Mouse (Mus musculus) urinary bladder, postnatal 25 days (tissue): ENCODE data around the gene Dnah11.
"Not testable (repeated sequence)": the region's sequence is repeated elsewhere in the genome, so short reads cannot be mapped to it uniquely, and the experiment has no call there.

Experiments
- DNase-seq: peaks from one replicate; pipeline ENCODE4 v3.0.0; 2022; ENCODE audit warnings: low spot score

Dnah11 gene

DNA sequence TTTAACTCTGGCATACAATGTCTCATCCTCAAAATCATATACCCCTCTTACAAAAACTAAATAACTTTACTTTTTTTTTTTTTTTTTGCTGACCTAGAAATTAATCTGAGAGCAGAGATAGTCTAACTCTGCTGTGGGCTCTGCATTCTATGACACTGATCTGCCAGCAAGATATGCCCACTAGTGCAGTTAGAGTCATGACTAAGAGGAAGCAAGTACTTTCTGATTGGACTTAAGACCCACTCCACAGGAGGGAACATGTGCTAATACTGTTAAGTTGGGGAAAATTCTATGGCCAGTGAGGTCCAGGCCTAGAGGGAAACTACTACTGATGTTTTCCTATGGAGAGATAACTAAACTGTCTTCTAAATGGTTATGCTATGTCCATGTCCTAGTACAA is 225.1 kb downstream of the Dnah11 start:
- no peak for DNase-seq

DNA sequence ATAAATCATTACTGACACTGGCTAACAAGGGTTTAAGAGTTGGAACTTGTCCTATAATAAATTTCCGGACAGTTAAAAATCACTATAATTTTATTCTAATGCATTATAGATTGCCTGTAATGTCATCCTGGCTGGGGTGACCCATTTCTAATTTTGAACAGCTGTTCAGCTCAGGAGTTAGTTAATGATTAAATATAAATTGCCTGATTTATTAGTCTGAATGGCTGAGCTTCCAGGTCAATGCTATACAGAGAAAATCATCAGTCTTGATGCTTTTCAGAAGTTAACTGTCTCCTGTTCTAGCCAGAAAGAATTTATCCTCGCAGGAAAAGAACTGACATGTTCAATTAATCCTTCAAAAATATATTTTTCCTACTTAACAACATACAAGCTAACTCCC is 236.1 kb downstream of the Dnah11 start:
- DNase-seq = no peak

DNA sequence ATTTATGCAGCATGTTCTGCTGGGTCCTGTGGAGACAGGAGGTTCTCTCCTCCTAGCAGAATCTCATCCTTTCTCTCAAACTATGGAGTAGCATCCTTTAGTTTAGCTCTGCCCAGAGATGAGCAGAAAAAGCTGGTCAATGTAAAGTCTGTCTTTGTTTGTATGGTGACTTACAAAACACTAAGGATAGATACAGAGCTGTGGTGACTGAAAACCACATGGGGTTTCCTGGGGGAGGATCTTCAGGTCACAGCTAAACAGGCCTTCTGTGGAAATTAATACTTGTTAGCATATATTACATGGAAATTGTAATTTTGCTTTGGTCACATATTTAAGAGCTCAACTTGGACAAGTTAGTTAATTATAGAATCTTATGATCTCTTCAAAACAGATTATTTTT is 239.6 kb downstream of the Dnah11 start:
- DNase-seq = no peak

DNA sequence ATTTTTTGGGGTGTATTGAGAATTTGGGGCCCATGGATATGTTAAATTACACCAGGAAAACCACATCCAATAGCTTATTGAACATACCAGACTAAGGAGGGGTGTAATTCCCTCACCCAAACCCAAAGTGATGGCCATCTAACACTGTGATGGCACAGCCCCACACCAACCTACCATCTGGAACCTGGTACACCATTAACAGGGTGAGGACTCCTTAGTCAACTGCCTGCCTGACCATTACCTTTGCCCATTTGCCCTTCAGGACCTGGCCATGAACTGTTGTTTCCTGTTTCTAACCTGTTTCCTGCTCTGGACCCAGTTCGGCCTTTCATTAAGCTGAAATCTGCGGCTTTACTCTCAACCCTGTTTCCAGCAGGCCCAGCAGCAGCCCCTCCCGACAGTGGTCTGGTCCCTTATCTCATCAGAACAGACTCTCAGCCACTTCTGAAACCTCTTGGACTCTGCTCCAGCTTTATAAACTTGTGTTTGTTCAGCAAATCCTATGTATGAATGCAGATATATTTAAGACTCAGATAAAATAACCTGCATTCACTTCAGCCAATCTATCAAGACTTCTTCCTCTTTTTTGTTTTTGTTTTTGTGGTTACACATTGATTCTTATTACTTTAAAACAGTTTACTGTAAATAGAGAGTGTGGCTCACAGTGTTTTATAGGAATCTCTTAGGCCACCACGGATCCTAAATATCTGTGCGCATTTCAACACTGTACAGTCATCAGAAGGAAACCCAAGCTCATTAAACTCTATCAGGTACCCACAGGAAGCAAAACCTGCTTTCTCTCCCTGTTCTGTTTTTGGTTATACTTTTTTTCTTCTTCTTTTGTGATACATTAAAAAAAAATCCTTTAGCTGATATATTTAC is 251.8 kb downstream of the Dnah11 start:
- DNase-seq = no peak

DNA sequence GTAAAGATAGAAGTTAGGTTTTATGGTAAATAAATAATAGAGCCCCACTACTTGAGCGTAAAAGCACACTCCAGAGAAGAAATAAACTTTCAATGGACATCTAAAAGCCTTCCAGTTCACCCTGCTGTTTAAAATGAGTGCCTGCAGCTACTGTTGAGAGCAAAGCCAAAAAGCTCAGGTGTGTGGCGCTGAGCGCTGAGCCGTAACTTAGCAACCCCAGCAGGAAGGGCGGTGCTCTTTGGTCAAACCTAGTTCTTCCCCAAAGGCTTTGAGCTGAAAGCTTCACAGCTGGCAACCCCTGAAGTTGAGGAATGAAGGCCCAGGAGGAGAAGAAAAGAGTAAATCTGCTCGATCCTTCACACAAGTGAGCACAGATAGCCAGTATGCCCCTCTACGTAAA is 256.9 kb downstream of the Dnah11 start:
- no peak for DNase-seq

DNA sequence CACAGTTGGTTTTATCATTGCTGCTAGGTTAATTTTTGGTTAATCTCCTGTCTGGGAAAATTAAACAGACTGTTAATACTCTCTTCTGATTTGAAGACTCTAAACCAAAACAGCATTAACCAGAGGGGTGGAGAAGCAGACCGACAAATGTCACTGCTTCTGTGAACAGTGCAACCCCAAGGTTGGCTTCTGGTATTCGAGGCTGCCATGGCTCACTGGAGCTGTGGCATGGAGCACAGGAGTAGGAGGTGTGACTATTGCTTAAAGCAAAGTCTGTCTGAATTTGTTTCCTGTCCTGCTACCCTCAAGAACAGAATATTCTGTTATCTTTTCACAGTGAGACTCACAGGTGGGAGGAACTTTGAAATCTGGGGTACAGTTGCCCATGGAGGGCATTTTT is 260.6 kb downstream of the Dnah11 start:
- no peak for DNase-seq

DNA sequence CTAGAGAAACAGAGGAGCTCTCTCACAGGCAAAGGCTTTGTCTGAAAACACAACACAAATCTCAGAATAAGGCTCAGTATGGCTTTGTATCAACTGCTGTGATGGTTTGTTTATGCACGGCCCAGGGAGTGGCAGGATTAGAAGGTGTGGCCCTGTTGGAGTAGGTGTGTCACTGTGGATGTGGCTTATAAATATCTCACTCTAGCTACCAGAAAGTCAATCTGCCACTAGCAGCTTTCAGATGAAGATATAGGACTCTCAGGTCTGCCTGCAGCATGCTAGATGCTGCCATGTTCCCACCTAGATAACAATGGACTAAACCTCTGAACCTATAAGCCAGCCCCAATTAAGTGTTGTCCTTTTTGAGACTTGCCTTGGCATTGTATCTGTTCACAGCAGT is 266.8 kb downstream of the Dnah11 start:
- DNase-seq = no peak

DNA sequence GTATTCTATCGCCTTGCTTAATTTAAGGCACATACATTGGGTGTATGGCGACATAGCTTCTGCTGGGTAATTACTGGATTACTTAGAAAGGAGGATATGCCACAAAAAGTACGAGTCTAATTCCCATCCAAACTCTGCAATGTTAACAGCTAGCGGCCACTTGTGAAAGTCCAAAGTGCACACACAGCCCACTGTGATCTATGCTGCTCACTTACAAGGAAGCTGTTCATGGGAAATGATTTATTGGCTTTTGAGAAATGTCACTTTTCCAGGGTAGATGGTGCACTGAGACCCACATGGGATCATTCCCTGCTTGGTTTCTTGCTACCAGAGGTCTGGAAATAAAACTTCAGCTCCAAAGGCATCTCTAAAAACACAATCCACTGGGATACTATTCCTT is 269.1 kb downstream of the Dnah11 start:
- DNase-seq = no peak

DNA sequence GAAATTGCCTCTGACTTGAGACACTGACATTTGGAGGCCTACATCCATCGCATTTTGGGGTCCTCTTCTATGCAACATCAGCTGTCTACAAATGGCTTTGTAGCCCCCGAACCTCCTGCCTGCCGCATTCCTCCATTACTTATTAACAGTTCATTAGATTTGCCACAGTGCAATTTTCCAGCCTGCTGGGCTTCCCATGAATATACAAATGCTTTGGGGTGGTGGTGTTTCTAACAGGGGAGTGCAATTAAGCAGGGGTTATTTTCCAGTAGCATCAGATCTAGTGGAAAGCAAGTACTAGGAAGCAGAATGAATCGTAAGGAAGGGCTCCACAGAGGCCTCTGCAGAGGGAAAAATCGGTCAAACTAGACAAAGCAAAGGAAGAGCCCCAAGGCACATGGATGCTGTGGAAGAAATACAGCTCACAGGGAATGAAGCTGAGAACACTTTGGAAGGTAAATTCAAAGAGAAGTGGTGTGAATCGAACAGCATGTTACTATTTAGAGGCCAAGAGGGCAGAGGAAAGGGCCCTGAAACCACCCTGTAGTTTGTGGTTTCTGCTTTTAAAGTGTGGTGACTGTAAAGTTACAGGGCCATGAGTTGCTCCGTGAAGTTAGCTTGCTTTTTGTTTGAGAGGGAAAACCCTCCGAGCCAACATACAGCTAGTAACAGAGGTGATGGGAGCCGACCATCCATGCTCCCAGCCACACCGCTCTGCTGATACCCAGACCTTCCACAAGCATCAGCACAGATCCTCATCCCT is 282.8 kb downstream of the Dnah11 start:
- no peak for DNase-seq

DNA sequence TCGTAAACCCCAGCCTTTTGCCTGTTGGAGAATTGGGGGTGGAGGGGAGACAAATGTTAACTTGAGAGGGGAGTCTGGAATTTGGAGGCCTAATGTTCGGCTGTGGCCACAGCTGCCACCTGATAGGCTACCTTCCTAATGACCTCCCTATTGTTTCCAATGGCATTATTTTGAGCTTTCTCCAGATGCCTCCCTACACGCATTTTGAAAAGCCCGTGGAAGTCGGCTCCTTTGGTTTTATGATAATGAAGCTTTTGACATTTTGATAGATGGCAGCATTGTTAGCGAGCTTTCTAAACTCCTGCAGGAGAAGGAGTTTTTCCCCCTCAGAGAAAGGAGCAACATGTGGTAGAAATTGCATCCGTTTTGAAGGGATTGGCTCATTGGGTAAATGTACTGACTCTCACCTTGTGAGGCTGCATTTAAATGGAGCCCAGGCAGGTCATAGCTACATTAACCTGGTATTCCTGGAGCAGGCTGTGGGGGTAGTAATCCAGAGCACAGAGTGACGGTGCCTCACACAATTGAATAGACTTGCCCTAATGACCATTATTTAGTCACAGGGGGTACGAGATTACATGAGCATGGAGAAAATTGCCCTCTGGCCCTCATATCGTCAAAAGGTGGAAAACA is 284.1 kb downstream of the Dnah11 start:
- DNase-seq = no peak

DNA sequence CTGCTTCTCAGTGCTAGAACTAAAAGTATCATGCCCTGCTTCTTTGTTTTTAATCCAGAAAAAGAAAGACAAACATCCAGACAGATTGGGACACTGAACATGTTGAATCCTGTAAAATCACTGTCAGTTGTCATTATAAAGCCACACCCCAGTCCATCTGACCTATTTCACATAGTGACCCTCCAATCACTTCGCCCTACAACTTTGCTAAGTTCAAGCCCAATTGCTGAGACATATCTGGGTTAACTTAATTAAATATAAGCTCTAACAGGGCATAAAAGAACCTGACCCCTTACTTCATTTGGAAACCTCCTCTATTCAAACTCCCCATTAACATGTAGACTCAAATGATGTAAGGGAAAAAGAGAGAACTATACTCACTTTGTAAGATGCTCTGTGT is 287.4 kb downstream of the Dnah11 start:
- no peak for DNase-seq

DNA sequence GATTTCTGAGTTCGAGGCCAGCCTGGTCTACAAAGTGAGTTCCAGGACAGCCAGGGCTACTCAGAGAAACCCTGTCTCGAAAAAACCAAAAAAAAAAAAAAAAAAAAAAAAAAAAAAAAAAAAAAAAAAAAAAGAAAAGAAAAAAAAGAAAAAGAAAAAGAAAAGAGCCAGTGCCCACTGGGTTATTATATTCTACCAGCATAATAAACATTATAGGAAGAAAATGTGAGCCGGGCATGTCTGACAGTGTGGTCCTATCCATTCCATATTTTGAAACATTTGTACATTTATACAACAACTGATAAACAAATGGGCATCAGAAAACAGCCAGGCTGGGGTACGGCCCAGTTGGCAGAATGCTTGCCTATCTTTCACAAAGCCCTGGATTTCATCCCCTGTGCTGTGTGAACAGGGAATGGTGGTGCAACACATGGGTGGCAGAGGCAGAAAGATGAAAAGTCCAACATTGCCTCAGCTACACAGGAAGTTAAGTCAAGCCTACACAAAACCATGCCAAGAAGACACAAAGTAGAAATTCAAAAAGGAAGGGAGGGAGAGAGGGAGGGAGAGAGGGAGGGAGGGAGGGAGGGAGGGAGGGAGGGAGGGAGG is 293.5 kb downstream of the Dnah11 start:
- DNase-seq = not testable (repeated sequence)

DNA sequence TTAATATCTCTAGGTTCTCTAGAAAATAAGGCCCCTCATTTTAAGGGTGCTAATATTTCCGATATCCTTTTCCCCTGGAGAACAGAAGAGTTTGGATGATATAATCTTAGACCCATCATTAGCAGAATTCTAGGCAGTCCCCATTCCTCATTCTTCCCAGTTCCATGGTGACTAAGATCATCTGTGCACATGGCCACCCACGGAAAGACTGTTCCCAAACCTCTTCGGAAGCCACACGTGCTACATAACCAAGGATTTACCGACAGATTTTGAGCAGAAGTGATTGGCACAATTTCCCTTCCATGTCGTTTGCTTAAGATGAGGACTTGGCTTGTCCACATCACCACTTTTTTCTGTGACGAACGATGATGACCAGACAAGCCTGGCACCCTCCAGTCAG is 295.2 kb downstream of the Dnah11 start:
- DNase-seq = no peak

DNA sequence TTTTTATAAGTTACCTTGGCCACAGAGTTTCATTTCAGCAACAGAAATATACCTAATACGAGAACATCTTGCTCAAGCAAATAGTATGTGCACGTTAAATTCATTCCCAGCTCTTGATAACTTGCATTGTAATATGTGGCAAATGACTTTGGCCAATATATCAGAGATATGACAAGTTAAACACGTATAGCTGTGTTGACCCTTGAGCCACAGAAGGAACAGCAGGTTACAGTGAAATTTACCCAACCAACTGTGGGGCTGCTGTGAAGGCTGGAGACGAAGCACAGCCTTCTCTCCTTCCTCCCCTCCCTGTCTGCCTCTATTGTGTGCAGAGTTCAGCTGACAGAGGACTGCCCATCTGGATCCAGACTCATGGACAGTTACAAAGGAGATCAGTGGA is 297.5 kb downstream of the Dnah11 start:
- not testable (repeated sequence) for DNase-seq

DNA sequence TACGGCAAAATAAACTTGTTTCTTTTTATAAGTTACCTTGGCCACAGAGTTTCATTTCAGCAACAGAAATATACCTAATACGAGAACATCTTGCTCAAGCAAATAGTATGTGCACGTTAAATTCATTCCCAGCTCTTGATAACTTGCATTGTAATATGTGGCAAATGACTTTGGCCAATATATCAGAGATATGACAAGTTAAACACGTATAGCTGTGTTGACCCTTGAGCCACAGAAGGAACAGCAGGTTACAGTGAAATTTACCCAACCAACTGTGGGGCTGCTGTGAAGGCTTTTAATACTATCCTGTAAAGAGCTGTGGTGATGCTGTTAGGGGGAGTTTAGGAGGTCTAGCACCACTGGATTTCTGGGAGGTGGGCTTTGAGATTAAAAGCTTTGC is 298.0 kb downstream of the Dnah11 start:
- not testable (repeated sequence) for DNase-seq

DNA sequence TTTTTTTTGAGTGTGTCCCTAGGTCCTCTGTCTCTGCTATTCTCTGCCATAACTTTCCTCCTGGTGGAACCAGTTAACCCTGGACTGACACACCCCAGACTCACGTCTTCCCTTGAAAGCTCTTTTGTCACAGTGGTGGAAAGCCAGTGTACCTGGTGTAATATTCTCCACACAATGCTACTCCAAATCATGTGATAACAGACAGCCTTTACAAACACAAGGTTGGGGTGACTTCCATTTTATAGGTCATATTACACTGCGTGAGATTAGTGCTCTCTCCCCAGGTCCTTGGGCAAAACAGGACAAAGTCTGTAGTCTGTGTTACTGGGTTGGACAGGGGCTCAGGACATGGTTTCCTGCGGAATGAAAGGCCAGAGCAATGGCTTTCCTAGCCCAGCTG is 311.4 kb downstream of the Dnah11 start:
- DNase-seq = no peak

DNA sequence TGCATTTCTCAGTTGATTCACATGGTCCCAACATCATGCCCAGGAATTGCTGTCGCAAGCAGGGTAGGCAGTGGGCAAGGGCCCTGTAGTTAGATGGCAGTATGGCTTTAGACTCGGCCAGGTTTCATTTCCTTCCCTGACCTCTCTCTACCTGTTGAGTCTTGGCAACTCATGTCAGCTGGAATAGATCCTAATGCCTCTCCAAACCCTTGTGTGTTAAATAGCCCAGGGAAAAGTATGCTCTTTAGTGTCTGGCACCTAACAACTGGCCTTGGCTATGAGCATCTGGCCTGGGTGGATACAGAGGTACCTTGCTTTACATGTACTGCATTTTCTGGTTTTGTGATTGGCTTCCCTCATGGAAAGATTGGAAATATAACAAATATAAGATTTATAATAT is 314.2 kb downstream of the Dnah11 start:
- no peak for DNase-seq

DNA sequence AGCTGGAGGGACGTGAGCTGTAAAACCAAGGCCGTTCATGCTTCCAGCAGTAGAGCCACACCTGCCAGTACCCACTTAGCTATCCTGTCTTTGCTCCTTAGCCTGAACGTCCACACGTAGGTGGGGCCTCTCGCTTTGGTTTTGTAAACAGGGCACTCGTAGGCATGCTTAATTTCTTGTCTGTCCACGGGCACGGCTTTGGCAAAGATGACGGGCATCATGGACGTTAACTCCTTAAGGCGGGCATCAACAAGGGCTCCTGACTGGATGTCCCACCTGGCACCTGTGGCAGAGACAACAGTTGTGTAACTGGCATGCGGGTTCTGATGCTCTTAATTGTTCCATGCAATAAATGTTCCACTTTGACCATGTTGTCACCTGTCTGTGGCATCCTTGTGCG is 320.5 kb downstream of the Dnah11 start:
- no peak for DNase-seq

DNA sequence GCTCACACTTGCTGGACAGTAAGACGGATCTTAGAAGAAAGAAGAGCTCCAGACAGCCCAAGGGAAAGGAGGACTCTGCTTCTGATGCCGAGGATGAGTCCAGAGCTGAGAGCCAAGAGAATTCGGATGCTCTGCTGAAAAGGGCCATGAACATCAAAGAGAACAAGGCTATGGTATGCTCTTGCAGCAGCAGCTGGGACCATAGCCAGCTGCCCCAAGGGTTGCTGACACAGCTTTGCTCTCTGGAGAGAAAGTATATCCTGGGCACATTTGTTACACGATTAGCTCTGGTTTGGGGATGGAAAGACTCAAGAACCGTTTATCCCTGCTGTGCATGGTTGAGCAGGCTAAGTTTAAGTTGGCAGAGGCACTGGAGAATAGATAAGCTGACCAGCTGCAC is 326.6 kb downstream of the Dnah11 start:
- no peak for DNase-seq

DNA sequence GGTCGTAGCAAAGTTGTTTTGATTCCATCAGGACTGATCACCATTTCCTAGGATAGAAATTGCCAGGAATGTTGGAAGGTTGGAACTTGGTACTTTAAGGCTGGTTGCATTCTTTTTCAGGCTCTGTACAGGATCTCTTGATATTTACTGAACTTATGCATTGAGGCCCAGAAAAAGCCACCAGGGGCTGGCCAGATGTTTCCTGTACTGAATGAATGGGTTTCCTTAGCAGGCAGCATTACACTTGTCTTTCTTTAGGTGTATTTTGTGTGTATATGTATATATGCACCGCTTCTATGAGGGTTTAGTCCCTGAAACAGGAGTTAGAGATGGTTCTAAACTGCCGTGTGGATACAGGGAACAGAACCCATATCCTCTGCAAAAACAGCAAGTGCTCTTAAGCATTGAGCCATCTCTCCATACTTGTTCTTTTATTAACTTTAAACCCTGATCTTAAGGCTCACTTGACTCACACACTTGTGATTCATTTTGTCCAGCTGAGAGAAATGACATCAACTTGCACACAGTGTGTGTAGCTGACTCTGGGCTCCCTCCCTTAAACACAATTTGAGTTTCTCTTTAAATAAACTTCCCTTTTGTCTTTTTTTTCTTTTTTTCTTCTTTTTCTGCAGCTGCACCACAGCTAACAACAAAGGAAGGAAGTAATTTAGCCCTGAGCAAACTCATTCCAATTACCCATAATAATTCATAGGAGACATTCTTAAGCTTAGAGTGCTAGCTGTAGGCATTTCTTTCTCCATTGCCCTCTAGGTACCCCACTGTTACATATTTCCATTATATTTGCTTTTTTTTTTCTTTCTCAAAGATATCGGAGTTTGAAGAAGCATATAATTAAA is 330.9 kb downstream of the Dnah11 start:
- no peak for DNase-seq

DNA sequence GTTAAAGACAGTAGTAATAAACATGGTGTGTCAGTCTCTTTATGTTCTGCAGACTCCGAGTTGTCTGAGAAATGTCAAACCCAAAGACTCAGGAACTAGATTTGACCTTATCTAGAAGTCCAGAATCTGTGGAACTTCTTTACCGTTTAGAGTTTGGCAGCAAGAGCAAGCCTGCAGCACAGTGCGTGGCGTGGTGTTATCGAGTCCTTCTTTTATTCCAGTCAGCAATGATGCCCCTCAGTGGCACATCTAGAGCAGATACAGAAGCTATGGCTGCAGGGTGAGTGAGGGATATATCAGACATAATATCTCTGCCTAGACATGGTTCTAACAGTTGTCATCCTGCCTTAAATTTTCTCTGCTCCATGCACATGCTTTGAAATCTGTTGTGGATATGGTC is 336.2 kb downstream of the Dnah11 start:
- DNase-seq = no peak

DNA sequence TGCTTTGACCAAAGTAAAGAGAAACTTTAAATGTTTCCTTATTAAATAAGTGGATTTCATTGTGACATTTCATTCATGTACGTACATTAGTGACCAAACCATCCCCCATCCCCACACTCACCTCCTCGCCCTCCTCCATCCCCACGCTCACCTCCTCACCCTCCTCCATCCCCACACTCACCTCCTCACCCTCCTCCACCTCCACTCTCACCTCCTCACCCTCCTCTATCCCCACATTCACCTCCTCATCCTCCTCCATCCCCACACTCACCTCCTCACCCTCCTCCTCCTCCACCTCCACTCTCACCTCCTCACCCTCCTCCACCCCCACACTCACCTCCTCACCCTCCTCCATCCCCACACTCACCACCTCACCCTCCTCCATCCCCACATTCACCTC is 337.6 kb downstream of the Dnah11 start:
- DNase-seq = no peak
